ENCODE assay signal across 21 mouse cellular contexts in the genomic region with DNA sequence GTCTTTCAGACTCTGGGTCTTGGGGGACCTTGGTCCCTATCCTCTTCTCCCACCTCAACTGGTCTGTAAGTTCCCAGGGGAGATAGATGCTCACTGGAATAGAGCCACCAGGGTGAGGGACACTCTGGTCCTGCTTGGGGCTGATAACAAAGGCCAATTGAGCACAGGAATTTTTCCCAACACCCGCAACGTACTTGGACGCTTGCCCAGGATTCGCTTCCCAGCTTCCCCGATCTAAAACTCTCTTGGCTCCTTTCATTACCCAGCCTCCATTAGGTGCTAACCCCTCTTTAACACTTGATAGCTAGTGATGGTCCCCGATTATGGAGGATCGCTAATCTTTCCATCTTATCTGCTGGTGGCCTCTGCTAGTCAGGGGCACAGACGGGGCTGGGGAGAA. TPM values are rescaled to one million over a fixed set of nuclear protein-coding genes. Genes with fewer than 3 reads are reported as not detected.
A peak's percentile ranks its signal among the peaks of the same experiment; 100 is the strongest.
DNase-seq lines count a peak whose midpoint lies in the region; ATAC-seq and TF ChIP-seq lines count a peak whose summit lies in the region.
"Had no signal": no experiment of that assay in that cellular context is flagged by ENCODE, and none has a peak within 500 bp of the region (broad histone marks: within the 10 kb centered on the region; RNA-seq: fewer than 3 reads in every experiment).

No protein-coding gene starts in this region.

- ATAC-seq in heart, embryonic 13.5 days (ENCODE audit: extremely low read depth, insufficient number of reproducible peaks, low FRiP score, low TSS enrichment) = no peak
- no peak for ATAC-seq in kidney, embryonic 14.5 days (ENCODE audit: low FRiP score, low TSS enrichment)
- ATAC-seq in midbrain, embryonic 14.5 days (ENCODE audit: low FRiP score, low TSS enrichment) = no peak
- no peak for ATAC-seq in midbrain, postnatal 0 days (ENCODE audit: low FRiP score)
- ATAC-seq: hindbrain, embryonic 16.5 days; inflammation-experienced regulatory T-cells, adult 6 months had no signal

- TF ChIP-seq CTCF in midbrain, postnatal 0 days (IDR thresholded peaks at IDR 0.05) = no peak

- H3K9ac ChIP-seq in heart, embryonic 13.5 days = no peak overlapping the region
- no peak overlapping the region for H3K9ac ChIP-seq in kidney, embryonic 14.5 days (ENCODE audit: low read depth, low read length)
- H3K9ac ChIP-seq in midbrain, embryonic 14.5 days (replicated peaks; ENCODE audit: low read length) = no peak overlapping the region
- no peak overlapping the region for H3K9ac ChIP-seq in midbrain, postnatal 0 days (replicated peaks; ENCODE audit: low read length, poor library complexity, severe bottlenecking)
- H3K9ac ChIP-seq: embryonic facial prominence, embryonic 13.5 days; forebrain, embryonic 12.5 days; hindbrain, embryonic 12.5 days had no signal

- H3K4me2 ChIP-seq in heart, embryonic 13.5 days = no peak overlapping the region
- no peak overlapping the region for H3K4me2 ChIP-seq in kidney, embryonic 14.5 days (replicated peaks; ENCODE audit: low read depth, low read length)
- H3K4me2 ChIP-seq in midbrain, embryonic 14.5 days (ENCODE audit: low read length) = no peak overlapping the region
- H3K4me2 ChIP-seq in midbrain, postnatal 0 days (ENCODE audit: low read depth, low read length, poor library complexity, severe bottlenecking) = no peak overlapping the region
- H3K4me2 ChIP-seq: embryonic facial prominence, embryonic 13.5 days; forebrain, embryonic 12.5 days; hindbrain, embryonic 12.5 days had no signal

- intact Hi-C loops in heart, postnatal 14 days (cut with DNase I) = no loop called here

- H3K9me3 ChIP-seq in heart, embryonic 13.5 days = peaks cover 3% of the 10 kb centered on the region; the same call in 1 of the 2 replicates
- H3K9me3 ChIP-seq in kidney, embryonic 14.5 days (ENCODE audit: control insufficient read depth, low read length) = 0 out of 2 replicates have a peak, but pooled peaks cover 3% of the 10 kb centered on the region
- H3K9me3 ChIP-seq in midbrain, embryonic 14.5 days (ENCODE audit: control insufficient read depth, low read length) = no peaks in the 10 kb centered on the region
- no peaks in the 10 kb centered on the region for H3K9me3 ChIP-seq in midbrain, postnatal 0 days (ENCODE audit: low read length)
- H3K9me3 ChIP-seq: embryonic facial prominence, embryonic 13.5 days; forebrain, embryonic 12.5 days; hindbrain, embryonic 12.5 days had no signal

- no peaks in the 10 kb centered on the region for H3K36me3 ChIP-seq in heart, embryonic 13.5 days
- no peaks in the 10 kb centered on the region for H3K36me3 ChIP-seq in kidney, embryonic 14.5 days (ENCODE audit: control insufficient read depth, insufficient read depth, low read length)
- H3K36me3 ChIP-seq in midbrain, embryonic 14.5 days (ENCODE audit: control insufficient read depth, insufficient read depth, low read length) = no peaks in the 10 kb centered on the region
- no peaks in the 10 kb centered on the region for H3K36me3 ChIP-seq in midbrain, postnatal 0 days (ENCODE audit: insufficient read depth, low read length)
- H3K36me3 ChIP-seq: embryonic facial prominence, embryonic 13.5 days; forebrain, embryonic 12.5 days; hindbrain, embryonic 12.5 days had no signal

- 0 out of 2 replicates have a peak overlapping the region, but pooled peaks have one; percentile 6 for H3K27ac ChIP-seq in heart, embryonic 13.5 days (replicated peaks)
- no peak overlapping the region for H3K27ac ChIP-seq in kidney, embryonic 14.5 days (ENCODE audit: low read depth, low read length)
- no peak overlapping the region for H3K27ac ChIP-seq in midbrain, embryonic 14.5 days (replicated peaks; ENCODE audit: low read depth, low read length)
- H3K27ac ChIP-seq in midbrain, postnatal 0 days (ENCODE audit: low read depth, low read length) = no peak overlapping the region
- H3K27ac ChIP-seq: embryonic facial prominence, embryonic 13.5 days; forebrain, embryonic 12.5 days; gastrocnemius, adult 2 months; hindbrain, embryonic 12.5 days had no signal

- no peak overlapping the region for H3K4me3 ChIP-seq in heart, embryonic 13.5 days
- H3K4me3 ChIP-seq in kidney, embryonic 14.5 days (ENCODE audit: low read length) = no peak overlapping the region
- no peak overlapping the region for H3K4me3 ChIP-seq in midbrain, embryonic 14.5 days (replicated peaks; ENCODE audit: low read depth, low read length)
- no peak overlapping the region for H3K4me3 ChIP-seq in midbrain, postnatal 0 days (ENCODE audit: low read depth, low read length)
- H3K4me3 ChIP-seq: embryonic facial prominence, embryonic 13.5 days; forebrain, embryonic 12.5 days; gastrocnemius, adult 2 months; hindbrain, embryonic 12.5 days had no signal

- H3K27me3 ChIP-seq in heart, embryonic 13.5 days (replicated peaks) = peaks cover 20% of the 10 kb centered on the region
- H3K27me3 ChIP-seq in kidney, embryonic 14.5 days (ENCODE audit: control insufficient read depth, insufficient read depth, low read length) = peaks cover 4% of the 10 kb centered on the region; the same call in 1 of the 2 replicates
- H3K27me3 ChIP-seq in midbrain, embryonic 14.5 days (ENCODE audit: control insufficient read depth, insufficient read depth, low read length) = no peaks in the 10 kb centered on the region
- no peaks in the 10 kb centered on the region for H3K27me3 ChIP-seq in midbrain, postnatal 0 days (ENCODE audit: insufficient read depth, low read length)
- H3K27me3 ChIP-seq: CH12.LX; embryonic facial prominence, embryonic 13.5 days; forebrain, embryonic 12.5 days; hindbrain, embryonic 12.5 days had no signal

- 24% methylated on average over 8 of the region's 8 CpGs for WGBS in heart, embryonic 13.5 days
- WGBS in kidney, embryonic 14.5 days = 77% methylated on average over 8 of the region's 8 CpGs
- WGBS in midbrain, embryonic 14.5 days = 78% methylated on average over 8 of the region's 8 CpGs
- WGBS in midbrain, postnatal 0 days = 62% methylated on average over 8 of the region's 8 CpGs

- H3K4me1 ChIP-seq in heart, embryonic 13.5 days = peaks cover 41% of the 10 kb centered on the region
- no peaks in the 10 kb centered on the region for H3K4me1 ChIP-seq in kidney, embryonic 14.5 days (ENCODE audit: control insufficient read depth, insufficient read depth, low read length)
- H3K4me1 ChIP-seq in midbrain, embryonic 14.5 days (ENCODE audit: control insufficient read depth, insufficient read depth, low read length) = no peaks in the 10 kb centered on the region
- H3K4me1 ChIP-seq in midbrain, postnatal 0 days (ENCODE audit: insufficient read depth, low read length) = no peaks in the 10 kb centered on the region
- H3K4me1 ChIP-seq: forebrain, embryonic 12.5 days had no signal

- no peak for DNase-seq in heart, postnatal 14 days
- DNase-seq in kidney, postnatal 4 days = peak; percentile 32 to 40
- DNase-seq in midbrain, embryonic 14.5 days = peak; percentile 20
- DNase-seq in midbrain, postnatal 0 days (ENCODE audit: low spot score) = no peak
- peak; percentile 76 for DNase-seq in testis, postnatal 10 days (ENCODE audit: low spot score)
- DNase-seq in adrenal gland, postnatal 4 days (ENCODE audit: low spot score in 2 of 2) = no peak
- DNase-seq: adrenal gland, adult 2 months; adrenal gland, postnatal 25 days; cerebellum, adult 11 months; cerebellum, adult 9-10 months; cerebellum, postnatal 36 days; gastrocnemius, adult 2 months; gastrocnemius, postnatal 25 days had no signal

RNA-seq across cellular contexts. Expression of a gene that starts 57.6 kb away (rescaled TPM):
- 9.4 and 10.9 TPM in 2 replicates for polyA plus RNA-seq in heart, embryonic 13.5 days (2015; fragmentation: Nextera tagmentation; extraction: Ambion mirVana)
- 10 to 100 TPM; 80.5 to 84.2 TPM for total RNA-seq in heart, postnatal 14 days (2021)
- polyA plus RNA-seq in kidney, embryonic 14.5 days (2014; fragmentation: Nextera tagmentation; extraction: Ambion mirVana) = 20.4 and 22.1 TPM in 2 replicates
- polyA plus RNA-seq in midbrain, embryonic 14.5 days (2014; fragmentation: Nextera tagmentation; extraction: Ambion mirVana) = 21.6 and 22.5 TPM in 2 replicates
- 115 and 152 TPM in 2 replicates for total RNA-seq in midbrain, postnatal 0 days (2014; rRNA removed)
- polyA plus RNA-seq in midbrain, postnatal 0 days (2015; fragmentation: Nextera tagmentation; extraction: Ambion mirVana) = 26.5 and 28.0 TPM in 2 replicates
- 100 to 1,000 TPM; 134 TPM for total RNA-seq in adrenal gland, postnatal 4 days (2021)

Comparison
In these comparisons a context has a peak if more than half of its experiments do, and no peak if none do; other contexts are left out.
1. DNase-seq: peak in kidney, postnatal 4 days (2 of 2), midbrain, embryonic 14.5 days (single experiment) and testis, postnatal 10 days (single experiment); none in heart, postnatal 14 days (0 of 2), midbrain, postnatal 0 days (single experiment) and adrenal gland, postnatal 4 days (0 of 2).